Mouse (Mus musculus) E14TG2a.4 (cell line): ENCODE measurements around the gene Bmpr1b.

ENCODE experiments used
- H3K27me3 ChIP-seq: 2 replicates; pipeline ENCODE4 v1.6.1; 2014; ENCODE audit warnings: low read length, control low read depth; ENCODE audit not compliant: insufficient read depth
- H3K36me3 ChIP-seq: 2 replicates; pipeline ENCODE4 v1.6.1; 2014; ENCODE audit warnings: low read length, control low read depth; ENCODE audit not compliant: insufficient read depth
- H3K4me1 ChIP-seq: replicated peaks from 2 replicates; pipeline ENCODE4 v1.6.1; 2014; ENCODE audit warnings: low read depth, low read length, control low read depth
- H3K4me3 ChIP-seq: replicated peaks from 2 replicates; pipeline ENCODE4 v1.5.1; 2014; ENCODE audit warnings: mild to moderate bottlenecking, low read length
- H3K9me3 ChIP-seq: 2 replicates; pipeline ENCODE4 v1.6.1; 2014; ENCODE audit warnings: low read length, control low read depth
- CTCF ChIP-seq: conservative IDR thresholded peaks from 2 replicates; pipeline ENCODE4 v1.5.1; 2014; ENCODE audit warnings: low read length
- NANOG ChIP-seq: IDR thresholded peaks from 2 replicates; pipeline ENCODE4 v1.6.1; 2014; ENCODE audit warnings: borderline replicate concordance, low read length, mixed read lengths
- POU5F1 ChIP-seq: IDR thresholded peaks from 2 replicates; pipeline ENCODE4 v1.6.1; 2014; ENCODE audit warnings: low read length, borderline replicate concordance

Bmpr1b gene

DNA sequence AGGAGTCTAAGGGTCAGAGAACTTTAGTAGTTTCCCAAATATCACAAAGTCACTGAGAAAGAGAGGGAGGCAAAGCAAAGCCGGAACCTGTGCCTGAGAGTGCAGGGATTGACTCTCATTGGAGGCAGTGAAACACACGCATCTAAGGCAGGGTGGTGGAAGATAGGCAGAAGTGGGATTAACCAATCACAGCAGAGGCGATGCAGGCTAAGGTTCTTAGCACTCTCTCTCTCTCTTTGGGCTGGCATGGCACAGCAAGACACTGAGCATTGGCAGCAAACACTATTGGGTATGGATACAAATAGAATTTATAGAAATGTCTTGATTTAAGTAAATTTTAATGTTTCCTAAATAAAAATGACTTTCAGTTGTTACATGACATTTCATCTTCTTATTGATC, 297.4 kb downstream of the Bmpr1b start:
- TF ChIP-seq CTCF (no peak), POU5F1 (no peak), NANOG (no peak)

DNA sequence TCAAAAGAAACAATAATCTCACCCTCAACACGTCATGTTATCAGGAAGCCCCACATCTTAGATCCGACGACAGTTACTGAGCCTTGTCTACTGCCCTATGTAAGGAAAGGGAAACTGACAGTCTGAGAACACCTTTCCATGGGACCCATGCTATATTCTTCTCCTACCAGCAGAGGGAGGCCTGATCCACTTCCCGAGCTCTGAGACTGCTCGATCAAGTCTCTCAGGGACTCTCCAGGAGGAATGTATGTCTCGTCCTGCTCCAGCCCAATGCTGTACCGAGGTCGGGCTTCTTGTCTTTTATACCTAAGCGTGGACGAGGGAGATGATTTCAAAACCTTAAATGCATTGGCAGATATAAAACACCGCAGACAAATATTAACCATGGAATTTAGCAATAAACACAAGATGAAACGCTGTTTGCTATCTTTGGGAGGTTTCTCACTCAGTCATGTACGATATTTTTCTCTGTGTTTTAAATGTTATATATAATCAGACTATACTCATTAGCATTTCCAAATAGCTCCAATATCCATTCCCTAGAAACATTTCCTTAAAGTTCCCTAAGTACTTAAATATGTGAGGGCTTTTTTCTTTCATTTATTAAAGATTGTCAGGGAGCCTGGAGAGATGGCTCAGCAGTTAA, 306.3 kb downstream of the Bmpr1b start:
- no peaks in the 10 kb centered on the region for H3K27me3 ChIP-seq
- H3K4me1 ChIP-seq, result peaks cover 3% of the 10 kb centered on the region
- no peaks in the 10 kb centered on the region for H3K9me3 ChIP-seq
- peak; percentile 76 for TF ChIP-seq CTCF
- TF ChIP-seq POU5F1, result no peak
- no peak for TF ChIP-seq NANOG
- H3K4me3 ChIP-seq, result no peak overlapping the region
- H3K36me3 ChIP-seq, result no peaks in the 10 kb centered on the region

More for the DNA sequence above, 297.4 kb downstream of the Bmpr1b start:
- H3K9me3 ChIP-seq, result no peaks in the 10 kb centered on the region
- H3K27me3 ChIP-seq, result no peaks in the 10 kb centered on the region
- no peaks in the 10 kb centered on the region for H3K36me3 ChIP-seq
- peaks cover 6% of the 10 kb centered on the region for H3K4me1 ChIP-seq
- no peak overlapping the region for H3K4me3 ChIP-seq

DNA sequence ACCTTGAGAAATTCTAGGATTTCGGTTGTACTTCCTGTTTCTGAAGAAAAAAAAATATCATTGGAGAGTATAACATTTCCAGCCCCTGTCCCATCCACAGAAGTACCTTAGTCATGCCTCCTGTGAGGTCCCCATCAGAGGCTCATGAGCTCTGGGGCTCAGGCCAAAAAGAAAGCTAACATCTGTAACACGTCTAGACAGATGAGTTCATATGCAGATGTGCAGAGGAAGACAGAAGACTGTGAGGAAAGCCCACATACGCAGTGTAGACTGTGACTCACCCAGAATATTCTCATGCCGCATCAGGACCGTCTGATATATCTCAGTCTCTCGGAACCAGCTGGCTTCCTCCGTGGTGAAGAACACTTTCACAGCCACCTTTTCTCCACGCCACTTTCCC, 312.1 kb downstream of the Bmpr1b start:
- H3K9me3 ChIP-seq, result no peaks in the 10 kb centered on the region
- H3K4me3 ChIP-seq, result no peak overlapping the region
- no peaks in the 10 kb centered on the region for H3K27me3 ChIP-seq
- H3K4me1 ChIP-seq, result peaks cover 14% of the 10 kb centered on the region
- TF ChIP-seq POU5F1, result no peak
- no peak for TF ChIP-seq CTCF
- no peak for TF ChIP-seq NANOG
- no peaks in the 10 kb centered on the region for H3K36me3 ChIP-seq

DNA sequence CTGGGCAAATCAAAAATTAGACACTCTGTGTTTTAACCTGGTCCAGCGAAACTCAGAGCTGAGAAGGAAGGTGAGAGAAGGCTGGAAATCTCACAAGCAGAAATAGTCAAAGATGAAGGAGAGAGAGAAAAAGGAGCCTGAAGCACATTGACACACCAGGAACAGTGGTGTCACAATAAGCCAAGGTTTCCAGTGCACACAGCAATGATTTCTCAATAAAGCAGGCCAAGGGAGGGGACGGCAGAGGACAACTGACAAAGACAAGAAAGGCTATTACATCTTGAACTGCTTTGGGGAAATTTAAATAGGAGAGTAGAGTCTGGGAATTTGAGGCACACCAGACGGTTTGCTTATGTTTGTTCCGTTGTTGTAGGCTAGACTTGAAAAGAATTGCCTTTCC, 314.9 kb downstream of the Bmpr1b start:
- H3K36me3 ChIP-seq, result no peaks in the 10 kb centered on the region
- TF ChIP-seq POU5F1 (no peak), NANOG (no peak), CTCF (no peak)
- H3K4me1 ChIP-seq, result peaks cover 33% of the 10 kb centered on the region
- no peak overlapping the region for H3K4me3 ChIP-seq
- no peaks in the 10 kb centered on the region for H3K27me3 ChIP-seq
- H3K9me3 ChIP-seq, result no peaks in the 10 kb centered on the region

DNA sequence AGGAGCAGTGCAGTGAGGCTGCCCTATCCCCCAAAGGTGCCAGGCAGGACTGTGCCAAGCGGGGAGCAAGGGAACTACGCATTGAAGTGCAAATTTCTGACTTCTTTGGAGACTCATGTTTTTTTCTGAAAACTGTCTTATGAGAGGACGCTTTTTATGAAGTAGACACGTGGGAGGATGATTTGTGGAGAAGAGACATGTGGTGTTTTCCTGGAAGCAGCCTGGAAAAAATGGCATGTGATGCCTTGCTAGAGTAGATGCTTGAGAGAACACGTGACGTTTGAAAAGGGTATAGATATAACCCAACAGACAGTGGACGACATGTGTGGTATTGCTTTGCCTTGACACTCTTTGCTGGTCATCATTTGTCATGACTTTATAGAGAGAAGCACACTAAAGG, 319.1 kb downstream of the Bmpr1b start:
- no peaks in the 10 kb centered on the region for H3K9me3 ChIP-seq
- no peaks in the 10 kb centered on the region for H3K36me3 ChIP-seq
- TF ChIP-seq POU5F1 (no peak), CTCF (no peak), NANOG (no peak)
- peaks cover 39% of the 10 kb centered on the region for H3K4me1 ChIP-seq
- no peak overlapping the region for H3K4me3 ChIP-seq
- H3K27me3 ChIP-seq, result no peaks in the 10 kb centered on the region

DNA sequence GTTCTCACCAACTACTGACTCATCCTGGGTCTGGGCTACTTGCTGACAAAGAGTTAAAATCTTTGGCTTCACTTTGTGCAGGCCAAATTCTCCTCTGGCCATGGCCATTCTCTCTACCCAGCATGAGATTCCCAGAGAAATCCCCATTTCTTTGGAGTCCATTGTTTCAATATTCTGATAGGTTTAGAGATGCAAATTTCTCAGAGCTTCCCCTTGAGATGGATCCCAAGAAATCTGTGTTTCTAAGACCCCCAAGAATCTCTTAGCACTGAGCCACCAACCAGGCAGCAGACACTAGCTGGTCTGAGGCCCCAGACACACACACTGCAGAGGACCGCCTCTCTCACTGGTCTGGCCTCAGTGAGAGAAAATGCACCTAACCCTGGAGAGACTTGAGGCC, 320.0 kb downstream of the Bmpr1b start:
- no peaks in the 10 kb centered on the region for H3K36me3 ChIP-seq
- TF ChIP-seq NANOG (peak; percentile 81), CTCF (no peak), POU5F1 (no peak; the same call in 1 of the 2 replicates)

DNA sequence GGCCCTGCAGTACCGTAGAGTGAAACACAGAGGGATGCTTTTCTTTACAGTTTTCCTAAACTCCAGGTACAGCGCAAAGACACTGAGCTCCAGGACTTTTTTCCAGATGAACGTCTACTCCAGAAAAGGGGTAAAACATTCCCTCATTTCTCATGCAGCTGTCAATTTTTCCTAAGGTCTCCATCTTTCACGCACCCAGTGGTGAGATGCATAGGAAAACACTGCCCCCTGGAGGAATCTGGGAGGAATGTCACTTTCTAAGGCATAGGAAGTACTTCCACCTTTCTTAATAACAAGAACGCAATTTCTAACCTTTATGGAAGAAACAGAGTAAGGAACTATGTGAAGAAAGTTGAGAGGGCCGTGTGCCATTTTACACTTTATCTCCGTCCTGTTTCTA, 330.4 kb downstream of the Bmpr1b start:
- H3K4me1 ChIP-seq, result peaks cover 6% of the 10 kb centered on the region; the same call in 1 of the 2 replicates
- H3K27me3 ChIP-seq, result no peaks in the 10 kb centered on the region
- TF ChIP-seq POU5F1 (no peak), CTCF (peak; percentile 86), NANOG (no peak)
- H3K36me3 ChIP-seq, result no peaks in the 10 kb centered on the region
- H3K9me3 ChIP-seq, result no peaks in the 10 kb centered on the region
- H3K4me3 ChIP-seq, result no peak overlapping the region

More for the DNA sequence above, 320.0 kb downstream of the Bmpr1b start:
- H3K27me3 ChIP-seq, result no peaks in the 10 kb centered on the region
- H3K4me3 ChIP-seq, result no peak overlapping the region
- no peaks in the 10 kb centered on the region for H3K9me3 ChIP-seq
- peaks cover 37% of the 10 kb centered on the region for H3K4me1 ChIP-seq

DNA sequence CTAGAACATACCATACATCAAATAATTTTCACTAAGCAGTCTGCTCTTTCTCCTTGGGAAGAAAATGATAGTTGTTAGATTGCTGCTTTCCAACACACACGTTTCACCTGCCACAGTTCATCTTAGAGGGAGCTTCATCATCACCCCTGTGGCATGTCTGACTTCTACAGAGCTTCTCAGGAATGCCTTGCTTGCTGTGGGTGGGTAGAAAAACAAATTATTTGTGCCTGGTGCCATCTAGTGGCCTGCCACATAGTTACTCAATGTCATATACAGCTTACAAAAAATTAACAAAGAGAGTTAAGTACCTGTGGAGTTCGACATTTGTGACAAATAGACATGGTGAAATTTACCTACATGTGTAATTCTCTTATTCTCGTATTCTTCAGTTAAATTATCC, 338.1 kb downstream of the Bmpr1b start:
- no peak overlapping the region for H3K4me3 ChIP-seq
- H3K36me3 ChIP-seq, result no peaks in the 10 kb centered on the region
- no peaks in the 10 kb centered on the region; the same call in 1 of the 2 replicates for H3K4me1 ChIP-seq
- H3K9me3 ChIP-seq, result no peaks in the 10 kb centered on the region
- TF ChIP-seq NANOG (no peak), CTCF (peak; percentile 48)
- H3K27me3 ChIP-seq, result no peaks in the 10 kb centered on the region

DNA sequence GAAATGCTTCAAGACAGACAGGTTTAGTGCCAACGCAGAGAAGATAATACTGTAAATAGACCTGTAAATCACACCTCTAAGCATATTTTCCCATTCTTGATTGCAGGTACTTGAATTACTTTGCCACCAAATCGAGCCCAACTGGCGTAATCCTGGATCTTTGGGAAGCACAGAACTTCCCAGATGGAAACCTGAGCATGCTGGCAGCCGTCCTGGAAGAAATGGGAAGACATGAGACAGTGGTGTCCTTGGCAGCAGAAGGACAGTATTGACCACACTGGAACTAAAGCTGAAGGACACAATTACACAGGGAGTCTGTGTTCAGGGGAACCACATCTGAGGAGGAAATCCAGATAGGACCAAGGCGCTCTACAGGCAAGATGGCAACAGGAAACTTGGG, 340.9 kb downstream of the Bmpr1b start:
- Histone ChIP-seq H3K9me3 (no peaks in the 10 kb centered on the region), H3K36me3 (no peaks in the 10 kb centered on the region), H3K4me3 (no peak overlapping the region), H3K4me1 (no peaks in the 10 kb centered on the region), H3K27me3 (no peaks in the 10 kb centered on the region)
- no peak for TF ChIP-seq POU5F1
- no peak for TF ChIP-seq CTCF
- no peak for TF ChIP-seq NANOG
